Mouse (Mus musculus): ENCODE data around the gene Plin4. TPM values are rescaled to one million over a fixed set of nuclear protein-coding genes. Genes with fewer than 3 reads are reported as not detected.
"Not testable (repeated sequence)": the region's sequence is repeated elsewhere in the genome, so short reads cannot be mapped to it uniquely, and the experiment has no call there.

The Plin4 gene
- total RNA-seq, 2 experiments from 2014 or later = 0.14 to 1.4 TPM

DNA sequence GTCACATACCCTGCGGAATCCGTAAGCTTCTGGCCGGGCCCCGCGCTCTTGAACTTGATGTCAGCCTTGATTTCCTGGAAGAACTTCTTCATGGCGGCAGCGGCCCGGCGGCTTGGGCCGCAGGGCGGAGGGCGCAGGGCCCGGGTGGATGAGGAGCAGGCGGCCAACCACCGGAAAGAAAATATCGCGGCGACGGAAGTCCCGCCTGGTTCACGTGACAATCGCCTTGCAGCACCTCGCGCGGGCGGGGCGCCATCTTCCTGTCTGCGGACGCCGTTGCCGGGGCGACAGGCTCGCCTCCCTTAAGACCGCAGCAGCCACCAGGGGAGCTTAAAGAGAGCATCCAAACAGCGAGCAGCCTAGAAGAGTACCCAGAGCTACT is 34.8 kb downstream of the Plin4 start, which contains the start of gene Ubxn6:
Gene Ubxn6, minus strand, starts transcription at position 202 of the 382 bp plus-strand sequence.
- intact Hi-C loops (cut with DNase I) = no loop called here
- peak; percentile 96 to 100 for DNase-seq (ENCODE audit: extremely low spot score in 1 of 2, low spot score in 2 of 2)

DNA sequence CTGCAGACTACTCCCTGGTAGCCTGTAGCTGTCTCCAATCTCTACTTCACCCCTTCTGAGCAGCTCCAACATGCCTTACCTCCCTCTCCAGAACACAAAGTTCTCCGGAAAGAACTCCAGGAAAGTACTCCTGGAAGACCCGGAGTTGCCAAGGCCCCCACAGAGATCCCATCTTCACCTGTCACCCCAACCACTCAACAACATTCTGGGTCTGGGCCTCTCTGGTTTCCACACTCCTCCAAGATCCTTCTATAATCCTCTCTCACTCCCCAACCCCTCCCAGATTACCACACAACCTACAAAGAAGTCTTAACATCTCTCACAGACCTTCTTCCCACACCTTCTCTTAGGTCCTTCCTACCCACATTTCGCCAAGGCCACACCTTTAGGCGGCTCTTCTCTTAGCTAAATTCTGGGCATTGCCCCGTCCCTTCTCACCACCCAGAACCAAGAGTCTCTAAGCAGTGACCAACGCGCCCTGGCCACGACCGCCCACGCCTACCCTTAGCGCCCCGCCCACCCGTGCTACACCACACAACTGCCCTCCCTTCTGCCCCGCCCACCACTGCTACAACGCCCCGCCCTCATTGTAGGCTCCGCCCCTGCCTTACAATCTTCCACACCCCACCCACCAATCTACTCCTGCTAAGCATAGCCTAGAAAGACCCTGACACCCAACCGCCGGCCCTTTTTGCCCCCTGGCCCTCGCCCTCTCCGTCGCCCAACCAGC is 35.3 kb downstream of the Plin4 start:
- DNase-seq (ENCODE audit: extremely low spot score in 1 of 2, low spot score in 2 of 2) = peak; percentile 53 to 90
- intact Hi-C loops (cut with DNase I) = no loop called here

DNA sequence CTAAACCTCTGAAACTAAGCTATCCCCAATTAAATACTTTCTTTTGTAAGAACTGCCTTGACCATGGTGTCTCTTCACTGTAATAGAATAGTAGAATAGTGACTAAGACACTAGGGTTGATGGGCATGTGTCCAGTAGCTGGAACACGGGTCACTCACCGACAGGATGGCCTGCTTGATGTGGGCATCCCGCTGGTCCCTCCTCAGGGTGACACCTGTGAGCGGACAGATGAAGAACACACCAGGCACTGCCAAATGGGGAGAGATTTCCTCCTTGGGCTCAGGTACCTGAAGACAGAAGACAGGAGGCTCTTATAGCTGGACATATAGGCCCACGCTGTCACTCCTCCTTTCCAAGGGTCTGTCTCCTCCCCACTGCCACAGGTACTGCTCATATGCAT is 37.4 kb downstream of the Plin4 start:
- no peak for DNase-seq (ENCODE audit: extremely low spot score in 1 of 2, low spot score in 2 of 2)
- intact Hi-C loops (cut with DNase I) = no loop called here

DNA sequence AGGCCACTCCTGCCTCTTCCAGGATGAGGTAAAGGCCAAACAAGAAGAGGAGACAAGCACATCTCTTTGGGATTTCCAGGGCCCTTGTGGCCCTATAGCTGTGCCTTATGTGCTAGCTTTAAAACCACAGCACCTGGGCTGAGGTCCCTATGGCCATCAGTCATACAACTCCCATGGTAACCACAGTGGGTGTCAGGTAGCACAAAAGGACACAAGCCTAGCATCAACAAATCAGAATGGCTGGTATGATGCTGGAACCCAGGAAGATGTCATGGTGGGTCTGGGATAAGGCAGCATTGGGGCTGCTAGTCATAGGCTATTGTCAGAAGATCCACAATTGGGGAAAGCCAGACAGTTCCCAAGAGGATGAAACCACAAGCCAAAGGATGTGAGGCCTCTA is 38.5 kb downstream of the Plin4 start:
- intact Hi-C loops (cut with DNase I) = no loop called here
- no peak for DNase-seq (ENCODE audit: extremely low spot score in 1 of 2, low spot score in 2 of 2)

DNA sequence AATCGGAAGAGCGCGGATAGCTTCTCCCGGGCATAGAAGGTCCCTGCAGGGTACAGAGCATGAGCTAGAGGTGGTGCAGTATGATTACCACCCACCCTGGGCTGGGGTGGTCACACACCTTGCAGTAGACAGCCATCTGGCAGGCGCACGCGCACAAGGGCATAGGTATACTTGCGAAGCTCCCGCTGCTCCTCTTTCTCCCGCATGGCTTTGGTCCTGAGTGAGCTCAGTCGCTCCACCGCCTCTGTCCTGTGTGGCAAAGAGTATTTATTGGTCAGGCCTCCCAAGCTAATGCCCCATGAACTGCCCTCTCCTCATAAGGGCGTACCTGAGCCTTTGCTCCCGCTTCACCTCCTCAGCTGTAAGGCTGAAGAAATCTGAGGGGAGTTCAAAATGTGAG is 40.5 kb downstream of the Plin4 start:
- no peak for DNase-seq (ENCODE audit: extremely low spot score in 1 of 2, low spot score in 2 of 2)
- intact Hi-C loops (cut with DNase I) = no loop called here

DNA sequence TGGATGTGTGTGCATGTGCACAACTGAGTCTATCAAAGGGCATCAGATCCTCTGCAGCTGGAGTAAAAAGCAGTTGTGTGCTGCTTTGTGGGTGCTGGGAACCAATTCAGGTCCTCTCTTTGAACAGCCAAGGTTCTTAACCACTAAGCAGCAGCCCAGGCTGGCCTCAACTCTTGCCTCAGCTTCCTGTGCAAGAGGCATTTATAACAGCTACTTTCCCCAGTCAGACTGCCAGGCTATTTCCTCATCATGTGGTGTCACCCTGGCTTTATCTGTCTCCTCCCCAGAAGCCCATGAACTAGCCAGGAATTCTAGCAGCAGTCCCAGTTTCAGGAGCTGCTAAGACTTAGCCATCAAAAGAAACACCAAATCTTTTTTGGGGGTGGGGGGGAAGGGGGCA is 43.2 kb downstream of the Plin4 start:
- intact Hi-C loops (cut with DNase I) = no loop called here
- no peak for DNase-seq (ENCODE audit: extremely low spot score in 1 of 2, low spot score in 2 of 2)

DNA sequence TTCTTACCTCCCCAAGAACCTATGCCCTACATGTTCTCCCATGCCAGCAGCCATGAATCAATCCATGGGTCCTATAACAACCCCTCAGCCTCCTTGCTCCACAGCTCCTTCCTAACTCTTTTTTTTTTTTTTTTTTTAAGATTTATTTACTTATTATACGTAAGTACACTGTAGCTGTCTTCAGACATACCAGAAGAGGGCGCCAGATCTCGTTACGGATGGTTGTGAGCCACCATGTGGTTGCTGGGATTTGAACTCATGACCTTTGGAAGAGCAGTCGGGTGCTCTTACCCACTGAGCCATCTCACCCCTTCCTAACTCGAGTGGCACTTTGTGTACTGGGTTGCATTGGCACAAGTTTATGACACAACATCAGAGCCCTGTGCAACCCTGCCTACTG is 43.9 kb downstream of the Plin4 start:
- intact Hi-C loops (cut with DNase I); DNase-seq (ENCODE audit: extremely low spot score in 1 of 2, low spot score in 2 of 2): not testable (repeated sequence)

DNA sequence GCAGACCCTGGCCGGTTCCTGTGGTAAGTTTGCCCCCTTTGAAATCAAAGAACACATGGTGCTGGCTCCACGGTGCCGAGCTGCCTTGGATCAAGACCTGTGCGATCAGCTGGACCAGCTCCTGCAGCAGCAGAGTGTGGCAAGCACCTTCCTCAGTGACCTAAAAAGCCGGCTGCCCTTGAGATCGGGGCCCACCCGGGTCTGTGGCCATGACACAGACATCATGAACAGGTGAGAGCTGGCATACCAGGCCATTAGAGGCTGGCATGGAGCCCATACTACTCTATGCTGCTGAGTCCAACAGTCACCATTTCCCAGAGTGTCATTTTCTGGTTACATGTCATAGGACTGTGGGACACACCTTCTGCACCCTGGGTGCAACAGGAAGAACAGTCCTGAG is 47.5 kb downstream of the Plin4 start:
- DNase-seq (ENCODE audit: extremely low spot score in 1 of 2, low spot score in 2 of 2) = no peak
- intact Hi-C loops (cut with DNase I) = no loop called here

DNA sequence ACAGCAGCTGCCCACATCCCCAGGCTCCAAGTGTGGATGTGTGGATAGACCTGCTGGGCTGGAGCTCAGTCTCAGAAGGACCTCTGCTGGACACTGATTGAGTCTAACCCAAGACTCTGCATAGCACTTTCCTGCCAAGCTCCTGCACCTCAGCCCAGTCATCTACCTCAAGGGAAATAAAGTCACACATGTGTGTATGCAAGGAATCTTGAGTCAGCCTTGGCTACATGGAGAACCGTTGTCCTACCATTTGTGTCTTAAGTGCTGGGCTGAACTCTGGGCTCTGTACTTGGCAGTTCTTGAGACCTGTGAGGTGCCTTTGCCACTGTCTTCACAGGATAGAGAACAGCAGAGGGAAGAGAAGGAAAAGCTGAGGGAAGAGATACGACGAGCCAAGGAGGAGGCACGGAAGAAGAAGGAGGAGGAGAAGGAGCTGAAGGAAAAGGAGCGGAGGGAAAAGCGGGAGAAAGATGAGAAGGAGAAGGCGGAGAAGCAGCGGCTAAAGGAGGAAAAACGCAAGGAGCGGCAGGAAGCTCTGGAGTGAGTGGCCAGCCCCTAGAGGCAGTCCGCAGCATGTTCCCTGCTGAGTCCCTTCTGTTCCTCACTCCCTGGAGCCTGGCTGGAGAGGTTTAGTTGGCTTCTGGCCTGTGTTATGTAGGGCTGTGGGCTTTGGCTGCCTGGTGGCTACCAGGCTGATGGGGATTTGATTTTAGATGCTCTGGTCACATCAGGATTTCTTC is 52.1 kb downstream of the Plin4 start:
- intact Hi-C loops (cut with DNase I) = no loop called here
- DNase-seq (ENCODE audit: extremely low spot score in 1 of 2, low spot score in 2 of 2) = no peak

DNA sequence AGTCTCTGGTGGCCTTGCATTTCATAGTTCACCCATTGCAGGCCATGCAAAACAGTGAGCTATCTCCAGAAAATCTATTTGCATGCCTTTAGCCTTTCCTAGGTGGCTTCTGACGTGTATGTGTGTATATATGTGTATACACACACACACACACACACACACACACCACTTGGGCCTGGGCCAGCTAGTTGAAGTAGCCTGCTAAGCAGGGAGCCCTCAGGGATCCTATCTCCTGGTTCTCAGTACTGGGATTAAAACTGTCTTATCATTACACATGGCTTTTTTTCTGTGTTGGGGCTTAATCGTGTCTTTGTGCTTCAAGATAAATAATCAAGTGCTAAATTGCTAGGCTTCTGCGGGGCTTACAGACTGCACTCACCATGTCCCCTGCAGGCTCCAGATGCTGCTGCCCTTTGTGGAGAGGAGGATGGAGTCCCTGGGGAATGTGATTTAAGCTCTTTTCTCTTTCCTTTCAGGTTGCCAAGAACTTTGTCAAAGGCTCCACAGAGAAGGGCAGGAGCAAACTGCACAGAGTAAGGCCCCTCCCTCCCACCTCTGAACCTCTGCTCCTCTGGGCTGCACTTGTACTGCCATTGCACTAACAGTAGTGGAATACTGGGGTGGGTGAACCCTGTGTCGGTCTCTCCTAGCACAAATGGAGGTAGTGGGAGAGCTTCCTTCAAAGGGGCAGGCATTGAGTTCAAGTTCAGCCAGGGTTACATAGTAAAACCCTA is 53.5 kb downstream of the Plin4 start:
- DNase-seq (ENCODE audit: extremely low spot score in 1 of 2, low spot score in 2 of 2) = no peak
- intact Hi-C loops (cut with DNase I) = no loop called here

DNA sequence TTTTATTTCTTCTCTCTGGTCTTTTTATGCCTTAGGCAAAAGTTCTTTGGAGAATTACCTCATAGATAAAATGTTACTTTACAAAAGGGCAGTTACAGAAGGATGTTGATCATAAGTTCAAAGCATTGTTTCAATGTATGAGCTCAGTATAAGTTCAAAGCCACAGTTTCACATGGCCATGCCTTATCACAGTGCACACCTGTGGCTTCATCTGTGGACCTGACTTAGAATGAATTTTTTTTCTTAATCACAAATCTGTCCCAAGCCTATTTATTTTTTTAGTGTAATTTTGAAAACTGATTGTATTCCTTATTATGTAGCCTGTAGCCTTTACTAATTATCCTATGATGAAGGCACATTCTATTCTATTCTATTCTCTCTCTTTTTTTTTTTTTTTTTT is 54.7 kb downstream of the Plin4 start:
- intact Hi-C loops (cut with DNase I) = no loop called here
- no peak for DNase-seq (ENCODE audit: extremely low spot score in 1 of 2, low spot score in 2 of 2)

DNA sequence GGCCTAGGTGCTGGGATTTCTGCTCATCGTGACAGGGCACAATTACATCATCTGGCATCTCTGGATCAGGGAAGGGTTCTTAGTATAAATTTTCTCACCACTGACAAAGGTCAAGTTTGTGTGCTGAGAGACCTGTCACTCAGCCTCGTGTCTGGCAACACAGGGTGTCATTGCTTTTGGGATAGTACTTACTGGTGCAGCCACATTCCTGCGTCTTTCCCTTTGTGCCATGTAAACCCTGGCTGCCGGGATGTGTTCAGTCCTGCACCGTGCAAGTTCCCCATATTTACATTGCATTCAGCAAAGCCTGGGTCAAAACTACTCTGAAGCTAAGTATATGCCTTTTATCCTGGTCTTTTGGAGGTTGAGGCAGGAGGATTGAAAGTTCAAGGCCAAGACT is 58.2 kb downstream of the Plin4 start:
- no peak for DNase-seq (ENCODE audit: extremely low spot score in 1 of 2, low spot score in 2 of 2)
- intact Hi-C loops (cut with DNase I) = no loop called here

Other genes with a start within 250 kb of the Plin4 start
- gene Zfp119a, start 230.9 kb downstream of the Plin4 start, total RNA-seq (2021) = 1 to 10 TPM; 8.5 to 9.1 TPM
- gene Zfp959, start 217.7 kb downstream of the Plin4 start, total RNA-seq (2021) = 1 to 10 TPM; 7.0 to 8.5 TPM
- 1 to 10 TPM; 3.2 to 5.3 TPM for gene Zfp119b, start 160.3 kb downstream of the Plin4 start, total RNA-seq (2021)
- gene Ebi3, start 157.2 kb downstream of the Plin4 start, total RNA-seq (2021) = 1 to 10 TPM; 2.8 to 4.2 TPM
- 10 to 100 TPM; 12.7 to 16.5 TPM for gene Yju2, start 150.7 kb downstream of the Plin4 start, total RNA-seq (2021)
- gene Shd, start 139.3 kb downstream of the Plin4 start, total RNA-seq (2021) = 10 to 100 TPM; 50.3 to 57.4 TPM
- gene Fsd1, start 123.3 kb downstream of the Plin4 start, total RNA-seq (2021) = 100 to 1,000 TPM in 1 of 2 experiments, 10 to 100 TPM in 1; 99.7 to 111 TPM
- gene Stap2, start 104.2 kb downstream of the Plin4 start, total RNA-seq (2021) = 1 to 10 TPM; 4.4 TPM
- gene Mpnd, start 104.1 kb downstream of the Plin4 start, total RNA-seq (2021) = 100 to 1,000 TPM; 111 to 115 TPM
- gene Sh3gl1, start 73.2 kb downstream of the Plin4 start, total RNA-seq (2021) = 10 to 100 TPM; 53.7 TPM
- 1 to 10 TPM; 5.1 to 5.7 TPM for gene Chaf1a, start 69.4 kb downstream of the Plin4 start, total RNA-seq (2021)
- gene Ubxn6, start 34.8 kb downstream of the Plin4 start, total RNA-seq (2021) = 10 to 100 TPM; 79.8 to 87.9 TPM
- 100 to 1,000 TPM in 1 of 2 experiments, 10 to 100 TPM in 1; 96.5 to 104 TPM for gene Hdgfl2, start 30.2 kb downstream of the Plin4 start, total RNA-seq (2021)
- 1 to 10 TPM in 1 of 2 experiments, under 1 TPM in 1; 0.75 to 1.2 TPM for gene Plin5, start 7.8 kb upstream of the Plin4 start, total RNA-seq (2021)
- gene Lrg1, start 12.2 kb upstream of the Plin4 start, total RNA-seq (2021) = under 1 TPM; 0.49 to 0.79 TPM
- gene Sema6b, start 30.5 kb upstream of the Plin4 start, total RNA-seq (2021) = 100 to 1,000 TPM; 119 to 123 TPM
- 10 to 100 TPM in 1 of 2 experiments, 1 to 10 TPM in 1; 9.3 to 11.1 TPM for gene Tnfaip8l1, start 52.7 kb upstream of the Plin4 start, total RNA-seq (2021)
- 10 to 100 TPM; 49.4 to 51.4 TPM for gene Mydgf, start 74.1 kb upstream of the Plin4 start, total RNA-seq (2021)
- gene Dpp9, start 109.1 kb upstream of the Plin4 start, total RNA-seq (2021) = 10 to 100 TPM; 43.8 to 44.8 TPM
- gene Fem1a, start 147.0 kb upstream of the Plin4 start, total RNA-seq (2021) = 10 to 100 TPM; 45.4 TPM
- gene Ticam1, start 167.0 kb upstream of the Plin4 start, total RNA-seq (2021) = 1 to 10 TPM; 4.0 to 4.2 TPM
- gene Plin3, start 183.1 kb upstream of the Plin4 start, total RNA-seq (2021) = 1 to 10 TPM; 3.8 to 5.4 TPM
- not detected for gene Arrdc5, start 190.5 kb upstream of the Plin4 start, total RNA-seq (2021)
- gene Uhrf1, start 193.5 kb upstream of the Plin4 start, total RNA-seq (2021) = 1 to 10 TPM; 4.2 to 5.6 TPM
- gene Kdm4b, start 216.3 kb upstream of the Plin4 start, total RNA-seq (2021) = 10 to 100 TPM; 82.9 to 83.5 TPM

Measured in left cerebral cortex, postnatal 10 days (tissue).